Mouse (Mus musculus) embryonic facial prominence, embryonic 14.5 days (tissue): ENCODE measurements around the gene Hrg. TPM values are rescaled to one million over a fixed set of nuclear protein-coding genes. Genes with fewer than 3 reads are reported as not detected.

Experiments used
- ATAC-seq: fragments of 200-750 bp; cut with Nextera tagmentation; 2 replicates; pipeline ENCODE4 v1.8.0; 2017; ENCODE audit warnings: low read depth, moderate number of reproducible peaks, moderate TSS enrichment
- DNase-seq: peaks from one replicate; pipeline ENCODE4 v3.0.0-alpha.2; 2015; ENCODE audit warnings: low spot score
- H3K27ac ChIP-seq: fragments of 300-500 bp; sonication (generic); replicated peaks from 2 replicates; pipeline ENCODE4 v1.5.1; 2014; ENCODE audit warnings: low read depth, mild to moderate bottlenecking, low read length, moderate library complexity
- H3K27me3 ChIP-seq: fragments of 300-500 bp; sonication (generic); replicated peaks from 2 replicates; pipeline ENCODE4 v1.6.1; 2014; ENCODE audit warnings: low read length; ENCODE audit not compliant: control insufficient read depth, insufficient read depth
- H3K36me3 ChIP-seq: fragments of 300-500 bp; sonication (generic); 2 replicates; pipeline ENCODE4 v1.6.1; 2014; ENCODE audit warnings: low read length, mixed read lengths; ENCODE audit not compliant: control insufficient read depth, insufficient read depth
- H3K4me1 ChIP-seq: fragments of 300-500 bp; sonication (generic); 2 replicates; pipeline ENCODE4 v1.6.1; 2014; ENCODE audit warnings: antibody characterized with exemption, low read length; ENCODE audit not compliant: control insufficient read depth, insufficient read depth
- H3K4me2 ChIP-seq: fragments of 300-500 bp; sonication (generic); 2 replicates; pipeline ENCODE4 v1.6.1; 2014; ENCODE audit warnings: low read depth, mild to moderate bottlenecking, low read length, moderate library complexity, mixed read lengths
- H3K4me3 ChIP-seq: fragments of 300-500 bp; sonication (generic); 2 replicates; pipeline ENCODE4 v1.5.1; 2014; ENCODE audit warnings: low read depth, mild to moderate bottlenecking, low read length
- H3K9ac ChIP-seq: fragments of 300-500 bp; sonication (generic); 2 replicates; pipeline ENCODE4 v1.6.1; 2014; ENCODE audit warnings: low read depth, mild to moderate bottlenecking, low read length, moderate library complexity, mixed read lengths
- H3K9me3 ChIP-seq: fragments of 300-500 bp; sonication (generic); 2 replicates; pipeline ENCODE4 v1.6.1; 2016; ENCODE audit warnings: low read length; ENCODE audit not compliant: control insufficient read depth
- WGBS: fragments of 180-500 bp; shearing (Covaris S2); extraction: QIAGEN DNeasy Blood & Tissue Kit; methylation state at CpG from one replicate; pipeline ENCODE4 v1.1.7; 2014; 5-methylcytosine and 5-hydroxymethylcytosine counted together
- polyA plus RNA-seq: library from polyadenylated mRNA; unstranded; fragments of >200 nt; fragmentation: Nextera tagmentation; extraction: Ambion mirVana; gene quantifications from 2 replicates; pipeline ENCODE4 v1.2.1, GENCODE M21; 2014

Gene Hrg
- polyA plus RNA-seq, result not detected in 2 replicates

DNA sequence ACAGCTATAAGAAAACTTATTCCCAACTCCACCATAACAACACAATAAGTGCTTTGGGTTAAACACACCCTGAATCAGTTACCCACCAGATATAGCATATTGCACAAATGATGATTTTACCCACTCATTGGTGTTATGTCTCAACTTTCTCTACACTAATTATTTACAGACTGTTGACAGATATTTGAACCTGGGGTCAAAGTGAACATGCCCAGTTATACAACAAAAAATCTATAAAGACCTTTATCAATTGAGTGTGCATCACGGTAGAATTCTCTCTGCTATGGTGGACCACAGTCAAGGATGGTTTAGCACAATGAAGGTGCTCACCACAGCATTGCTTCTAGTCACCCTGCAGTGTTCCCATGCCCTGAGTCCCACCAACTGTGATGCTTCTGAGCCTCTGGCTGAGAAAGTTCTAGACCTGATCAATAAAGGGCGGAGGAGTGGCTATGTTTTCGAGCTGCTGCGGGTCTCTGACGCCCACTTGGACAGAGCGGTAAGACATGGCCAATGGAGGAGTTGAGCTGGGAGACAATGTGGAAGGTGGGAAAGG lies at the start of gene Hrg:
Gene Hrg, plus strand, starts transcription at position 233 of the 556 bp plus-strand sequence.
- H3K4me1 ChIP-seq, result no peaks in the 10 kb centered on the region
- H3K4me3 ChIP-seq, result no peak within 1 kb of the TSS
- no peak within 1 kb of the TSS for H3K4me2 ChIP-seq
- H3K27me3 ChIP-seq, result no peaks in the 10 kb centered on the region
- no peaks in the 10 kb centered on the region for H3K9me3 ChIP-seq
- WGBS, result 90% methylated on average over 6 of the region's 6 CpGs
- no peaks in the 10 kb centered on the region for H3K36me3 ChIP-seq
- DNase-seq (no peak), ATAC-seq (no peak)
- no peak within 1 kb of the TSS for H3K27ac ChIP-seq
- H3K9ac ChIP-seq, result no peak within 1 kb of the TSS

DNA sequence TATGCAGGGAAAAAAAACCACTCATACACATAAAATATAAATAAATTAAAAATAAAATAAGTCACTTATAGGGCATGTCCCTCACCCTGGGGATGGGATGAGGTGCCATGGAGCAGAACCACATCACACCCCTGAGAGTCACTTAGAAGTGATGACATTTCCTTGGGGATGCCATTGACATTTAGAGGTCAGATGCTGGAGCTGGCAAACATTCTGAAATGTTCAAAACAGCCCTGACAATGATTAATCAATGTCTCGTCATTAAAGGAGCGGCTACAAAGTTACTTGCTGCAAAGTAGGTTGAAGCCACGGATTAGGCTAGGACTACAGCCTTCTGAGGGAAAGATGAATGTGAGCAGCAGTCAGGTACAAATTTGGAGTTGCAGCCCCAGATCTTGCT lies 49.5 kb upstream of the Hrg start:
- H3K4me2 ChIP-seq, result no peak overlapping the region
- H3K27me3 ChIP-seq, result no peaks in the 10 kb centered on the region
- no peaks in the 10 kb centered on the region for H3K36me3 ChIP-seq
- WGBS, result 73% methylated on average over 3 of the region's 3 CpGs
- H3K4me1 ChIP-seq, result no peaks in the 10 kb centered on the region
- H3K9me3 ChIP-seq, result no peaks in the 10 kb centered on the region
- H3K4me3 ChIP-seq, result no peak overlapping the region
- no peak overlapping the region for H3K9ac ChIP-seq
- ATAC-seq (no peak), DNase-seq (no peak)
- no peak overlapping the region for H3K27ac ChIP-seq

DNA sequence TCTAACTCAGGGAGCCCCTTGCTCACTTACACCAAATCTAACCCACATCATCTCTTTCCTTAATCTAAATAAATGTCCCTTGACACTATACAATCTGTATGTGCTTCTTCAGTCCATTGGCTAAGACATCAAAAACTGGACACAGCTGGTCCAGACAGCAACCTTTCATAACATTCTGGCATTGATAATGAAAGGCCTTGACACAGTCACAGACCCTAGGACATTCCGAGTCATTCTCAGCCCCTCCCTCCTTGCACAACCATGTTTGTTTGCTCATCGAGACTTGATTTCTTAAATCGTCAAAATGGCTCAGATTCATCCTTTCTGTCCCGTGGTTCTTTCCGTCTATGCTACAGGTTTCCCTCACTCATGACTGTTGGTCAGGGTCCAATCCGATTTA lies 41.6 kb upstream of the Hrg start:
- Histone ChIP-seq H3K27me3 (no peaks in the 10 kb centered on the region), H3K36me3 (no peaks in the 10 kb centered on the region), H3K27ac (no peak overlapping the region), H3K4me3 (no peak overlapping the region), H3K4me1 (no peaks in the 10 kb centered on the region), H3K9ac (no peak overlapping the region), H3K9me3 (no peaks in the 10 kb centered on the region), H3K4me2 (no peak overlapping the region)
- ATAC-seq (no peak), DNase-seq (no peak)
- WGBS, result 91% methylated on average over 6 of the region's 6 CpGs

DNA sequence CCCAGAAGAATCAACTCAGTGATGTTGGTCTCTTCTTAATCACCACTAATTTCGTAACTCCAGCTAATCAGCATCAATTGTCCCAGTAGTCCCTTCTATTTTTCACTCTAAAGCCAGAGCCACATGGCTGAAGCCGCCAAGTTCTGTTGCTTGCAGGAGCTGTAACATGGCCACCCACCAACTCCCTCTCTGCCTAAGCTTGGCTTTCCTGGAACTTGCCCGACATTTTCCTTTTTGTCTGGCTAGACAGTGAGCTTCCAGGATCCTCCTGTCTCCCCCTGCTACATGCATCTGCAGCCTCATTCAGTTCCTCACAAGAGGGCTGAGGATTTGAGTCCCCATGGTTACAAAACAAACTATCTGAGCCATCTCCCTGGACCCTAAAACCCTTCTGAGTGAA lies 38.9 kb upstream of the Hrg start:
- Histone ChIP-seq H3K27ac (no peak overlapping the region), H3K9ac (no peak overlapping the region), H3K9me3 (0 out of 2 replicates have a peak, but pooled peaks cover 4% of the 10 kb centered on the region), H3K27me3 (no peaks in the 10 kb centered on the region), H3K4me1 (no peaks in the 10 kb centered on the region), H3K4me3 (no peak overlapping the region), H3K36me3 (no peaks in the 10 kb centered on the region), H3K4me2 (no peak overlapping the region)
- 68% methylated on average over 3 of the region's 3 CpGs for WGBS
- no peak for ATAC-seq
- DNase-seq, result no peak

DNA sequence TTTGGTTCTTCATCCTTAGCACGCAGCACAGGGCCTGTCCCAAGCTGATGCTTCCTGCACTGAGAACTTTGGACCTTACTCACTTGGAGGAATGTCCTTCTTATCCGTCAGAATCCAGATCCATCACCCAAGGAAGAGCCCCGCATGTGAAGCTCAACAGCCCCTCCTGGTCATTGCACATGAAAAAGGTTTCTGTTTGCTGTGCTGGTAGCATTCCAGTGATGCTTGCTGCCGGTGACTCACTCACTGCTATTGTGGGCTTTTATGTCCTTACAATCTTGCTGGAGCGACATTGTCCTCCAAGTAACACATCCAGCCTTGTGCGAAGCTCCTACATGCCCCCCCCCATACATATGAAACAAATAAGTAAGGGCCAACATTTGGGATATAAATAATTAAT lies 38.0 kb upstream of the Hrg start:
- ATAC-seq (no peak), DNase-seq (no peak)
- Histone ChIP-seq H3K9ac (no peak overlapping the region), H3K4me3 (no peak overlapping the region), H3K9me3 (0 out of 2 replicates have a peak, but pooled peaks cover 4% of the 10 kb centered on the region), H3K27ac (no peak overlapping the region), H3K36me3 (no peaks in the 10 kb centered on the region), H3K4me2 (no peak overlapping the region), H3K4me1 (no peaks in the 10 kb centered on the region), H3K27me3 (no peaks in the 10 kb centered on the region)
- WGBS, result 82% methylated on average over 6 of the region's 6 CpGs

DNA sequence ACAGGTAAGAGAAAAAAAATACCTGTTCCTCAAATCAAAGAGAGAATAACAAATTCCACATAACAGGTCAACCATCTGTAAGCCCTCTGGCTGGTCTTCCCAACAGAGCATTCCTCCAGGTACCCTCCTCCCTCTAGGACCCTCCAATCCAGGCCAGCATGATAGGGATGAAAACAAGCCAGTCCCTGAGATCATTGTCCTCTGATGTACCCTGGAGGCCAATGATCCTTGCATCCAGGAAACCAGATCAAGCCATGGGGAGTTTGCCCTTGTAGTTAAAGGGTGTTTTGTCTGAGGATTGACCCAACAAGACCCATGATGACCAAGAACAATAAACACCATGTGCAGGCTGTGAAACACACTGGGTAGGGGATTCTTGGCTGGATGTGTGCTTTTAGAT lies 36.6 kb upstream of the Hrg start:
- Histone ChIP-seq H3K4me1 (no peaks in the 10 kb centered on the region), H3K4me3 (no peak overlapping the region), H3K27ac (no peak overlapping the region), H3K9ac (no peak overlapping the region), H3K4me2 (no peak overlapping the region), H3K36me3 (no peaks in the 10 kb centered on the region), H3K27me3 (no peaks in the 10 kb centered on the region), H3K9me3 (0 out of 2 replicates have a peak, but pooled peaks cover 4% of the 10 kb centered on the region)
- ATAC-seq (no peak), DNase-seq (no peak)

DNA sequence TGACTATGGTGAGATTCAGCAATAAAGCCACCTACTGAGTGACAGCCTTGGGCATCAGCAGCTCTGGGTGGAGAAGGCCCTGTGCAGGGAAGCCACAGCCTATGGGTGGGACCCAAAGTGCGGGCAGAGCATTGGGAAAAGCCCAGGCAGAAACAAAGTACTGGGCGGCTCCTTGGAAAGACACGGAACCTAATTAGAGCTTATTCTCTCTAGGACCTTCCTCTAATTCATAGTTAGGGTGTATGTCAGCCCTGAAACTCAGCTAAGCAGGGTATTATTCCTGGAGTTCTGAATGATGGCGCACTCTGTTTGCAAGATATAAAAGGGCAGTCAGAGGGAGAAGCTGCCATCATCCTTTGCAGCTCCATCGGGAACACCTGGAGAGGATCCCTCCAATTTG lies 32.8 kb upstream of the Hrg start, which contains the start of gene Fetub:
Gene Fetub, plus strand, starts transcription at position 301 of the 400 bp plus-strand sequence.
- no peak within 1 kb of the TSS for H3K9ac ChIP-seq
- DNase-seq, result no peak
- H3K27me3 ChIP-seq, result no peaks in the 10 kb centered on the region
- no peak; the same call in 1 of the 2 replicates for ATAC-seq
- no peak within 1 kb of the TSS for H3K27ac ChIP-seq
- 93% methylated on average over 5 of the region's 5 CpGs for WGBS
- H3K4me2 ChIP-seq, result peak within 1 kb of the TSS; percentile 18; the same call in 1 of the 2 replicates
- H3K4me1 ChIP-seq, result no peaks in the 10 kb centered on the region
- 0 out of 2 replicates have a peak, but pooled peaks cover 4% of the 10 kb centered on the region for H3K9me3 ChIP-seq
- H3K36me3 ChIP-seq, result no peaks in the 10 kb centered on the region
- H3K4me3 ChIP-seq, result no peak within 1 kb of the TSS

DNA sequence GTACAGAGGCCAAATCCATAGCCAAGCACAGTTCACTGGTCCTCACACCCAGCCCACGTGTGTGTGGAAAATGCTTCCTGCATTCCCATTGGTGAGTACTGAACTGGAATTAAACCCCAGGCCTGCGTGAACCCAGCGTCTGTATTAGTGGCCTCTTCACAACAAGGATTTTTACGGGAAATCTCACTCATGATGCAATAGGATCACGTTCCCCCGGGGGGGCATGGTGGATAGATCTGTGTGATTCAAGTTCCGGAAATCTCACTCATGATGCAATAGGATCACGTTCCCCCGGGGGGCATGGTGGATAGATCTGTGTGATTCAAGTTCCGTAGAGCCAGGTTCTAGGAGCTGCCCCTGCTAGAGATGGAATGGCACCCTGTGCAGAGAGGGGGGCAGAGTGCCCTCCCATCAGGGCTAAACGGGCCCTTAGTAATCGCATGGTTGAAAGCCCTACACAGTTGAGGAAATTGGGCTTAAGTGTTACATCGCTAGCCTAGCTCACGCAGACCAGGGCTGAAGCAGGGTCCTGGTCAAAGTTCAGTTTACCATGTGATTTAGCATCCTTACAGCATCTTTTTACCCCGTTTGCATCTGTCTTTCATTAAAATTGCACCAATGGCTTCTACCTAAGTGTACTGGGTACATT lies 32.1 kb upstream of the Hrg start:
- DNase-seq, result peak; percentile 27
- Histone ChIP-seq H3K27me3 (no peaks in the 10 kb centered on the region), H3K4me2 (peak overlapping the region; percentile 18; the same call in 1 of the 2 replicates), H3K4me1 (no peaks in the 10 kb centered on the region), H3K9ac (no peak overlapping the region), H3K4me3 (no peak overlapping the region), H3K36me3 (no peaks in the 10 kb centered on the region), H3K27ac (no peak overlapping the region), H3K9me3 (0 out of 2 replicates have a peak, but pooled peaks cover 4% of the 10 kb centered on the region)
- 41% methylated on average over 15 of the region's 15 CpGs for WGBS
- 0 out of 2 replicates have a peak, but pooled peaks have one; percentile 53 for ATAC-seq
